Mouse (Mus musculus): Measurements from ENCODE around the gene Dnajc3.

- no peak for TF ChIP-seq CTCF (IDR thresholded peaks at IDR 0.05; ENCODE audit: borderline replicate concordance, extremely low read depth, insufficient read depth, insufficient read length)
- TF ChIP-seq POLR2A (IDR thresholded peaks at IDR 0.05; ENCODE audit: borderline replicate concordance, extremely low read depth, insufficient read depth, insufficient read length, poor library complexity, severe bottlenecking), result no peak
Measured at GRCm38 (mm10) chr14:119005834-119006233, 68.1 kb downstream of the Dnajc3 start.
